Mouse (Mus musculus) G1E (cell line): ENCODE results near the gene Crim1.

Source experiments
- CTCF ChIP-seq: IDR thresholded peaks from 2 replicates; pipeline ENCODE4 v1.5.1; 2012; ENCODE audit warnings: low read depth, low read length, inconsistent platforms, mixed read lengths
- TAL1 ChIP-seq: conservative IDR thresholded peaks from 2 replicates; pipeline ENCODE4 v1.6.1; 2012; ENCODE audit warnings: low read depth, low read length, inconsistent platforms, mixed read lengths

- no peak for TF ChIP-seq CTCF
- TF ChIP-seq TAL1 = no peak
Measured at GRCm38 (mm10) chr17:78351676-78352499, 151.8 kb downstream of the Crim1 start.
